Mouse (Mus musculus): ENCODE measurements around the gene Cyp4f39. TPM values are rescaled to one million over a fixed set of nuclear protein-coding genes. Genes with fewer than 3 reads are reported as not detected.
A peak's percentile ranks its signal among the peaks of the same experiment; 100 is the strongest.

The Cyp4f39 gene
- total and polyA plus RNA-seq, 3 experiments: 0.64 to 0.70 (median 0.64) TPM

DNA sequence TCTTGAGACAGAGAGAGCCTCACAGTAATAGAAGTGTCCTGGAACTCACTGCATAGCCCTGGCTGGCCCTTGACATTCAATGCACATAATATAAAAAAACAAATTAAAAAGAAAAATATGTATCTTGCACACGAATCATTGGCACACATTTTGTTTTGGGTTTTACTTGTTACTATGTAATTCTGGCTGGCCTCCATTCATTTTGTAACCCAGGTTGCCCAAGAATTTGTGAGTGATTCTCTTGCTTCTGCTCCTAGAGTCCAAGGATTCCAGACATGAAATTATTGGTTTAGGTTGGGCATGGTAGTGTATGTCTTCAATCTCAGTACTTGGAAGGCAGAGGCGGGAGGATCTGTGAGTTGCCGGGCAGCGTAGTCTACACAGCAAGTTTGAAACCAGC lies 15.4 kb upstream of the Cyp4f39 start:
- Histone ChIP-seq H3K27ac (ENCODE audit: insufficient read depth, low read depth) (no peak overlapping the region), H3K36me3 (replicated peaks in 1 of 2; ENCODE audit: control insufficient read depth in 1 of 2, insufficient read depth in 1 of 2, low read length in 1 of 2) (no peaks in the 10 kb centered on the region), H3K9ac (ENCODE audit: insufficient read depth, low read depth) (no peak overlapping the region), H3K4me2 (ENCODE audit: insufficient read depth, low read depth, poor library complexity, severe bottlenecking) (no peak overlapping the region), H3K9me3 (replicated peaks; ENCODE audit: low read length) (no peaks in the 10 kb centered on the region), H3K4me3 (replicated peaks in 1 of 3; ENCODE audit: low read depth in 2 of 3, low read length in 2 of 3, poor library complexity in 1 of 3) (no peak overlapping the region), H3K79me2 (replicated peaks; ENCODE audit: control insufficient read depth, extremely low read depth, insufficient read depth, poor library complexity, severe bottlenecking) (no peaks in the 10 kb centered on the region), H3K4me1 (ENCODE audit: control insufficient read depth in 1 of 2, insufficient read depth in 2 of 2) (no peaks in the 10 kb centered on the region), H3K27me3 (replicated peaks) (no peaks in the 10 kb centered on the region)
- TF ChIP-seq MXI1 (IDR thresholded peaks at IDR 0.05; ENCODE audit: low read depth, low read length) (no peak), RCOR1 (conservative IDR thresholded peaks at IDR 0.05; ENCODE audit: low read depth, low read length) (no peak), EP300 (IDR thresholded peaks at IDR 0.05; ENCODE audit: low read length) (no peak), ETS1 (conservative IDR thresholded peaks at IDR 0.05; ENCODE audit: low read depth, low read length) (no peak), BHLHE40 (IDR thresholded peaks at IDR 0.05; ENCODE audit: low read depth, low read length) (no peak), ZMIZ1 (IDR thresholded peaks at IDR 0.05; ENCODE audit: low read depth, low read length) (no peak), MEF2A (IDR thresholded peaks at IDR 0.05; ENCODE audit: borderline replicate concordance, low read depth, low read length) (no peak), IRF4 (IDR thresholded peaks at IDR 0.05; ENCODE audit: low read depth, low read length) (no peak), JUN (IDR thresholded peaks at IDR 0.05; ENCODE audit: insufficient read depth, low read depth, low read length) (no peak), SMC3 (IDR thresholded peaks at IDR 0.05; ENCODE audit: low read depth, low read length) (no peak), TBP (conservative IDR thresholded peaks at IDR 0.05; ENCODE audit: low read depth, low read length) (no peak), NELFE (IDR thresholded peaks at IDR 0.05; ENCODE audit: low read depth, low read length) (no peak), E2F4 (IDR thresholded peaks at IDR 0.05; ENCODE audit: insufficient replicate concordance, low read depth, low read length) (no peak), USF1 (IDR thresholded peaks at IDR 0.05; ENCODE audit: low read depth, low read length) (no peak), CHD1 (IDR thresholded peaks at IDR 0.05; ENCODE audit: low read depth, low read length) (no peak)
- in situ Hi-C loops (cut with MboI; ENCODE audit: low pct_ligation_motif_present, low pct_unique_long_range_greater_than_20kb, low sequenced_read_pairs): loop anchor here (5.0 kb wide), 1 partner anchor 95 kb away; no protein-coding TSS in a partner anchor
- DNase-seq (ENCODE audit: extremely low read depth): no peak
- dilution Hi-C loops (cut with MboI; ENCODE audit: extremely low pct_ligation_motif_present, extremely low pct_unique_long_range_greater_than_20kb, low sequenced_read_pairs): no loop called here

DNA sequence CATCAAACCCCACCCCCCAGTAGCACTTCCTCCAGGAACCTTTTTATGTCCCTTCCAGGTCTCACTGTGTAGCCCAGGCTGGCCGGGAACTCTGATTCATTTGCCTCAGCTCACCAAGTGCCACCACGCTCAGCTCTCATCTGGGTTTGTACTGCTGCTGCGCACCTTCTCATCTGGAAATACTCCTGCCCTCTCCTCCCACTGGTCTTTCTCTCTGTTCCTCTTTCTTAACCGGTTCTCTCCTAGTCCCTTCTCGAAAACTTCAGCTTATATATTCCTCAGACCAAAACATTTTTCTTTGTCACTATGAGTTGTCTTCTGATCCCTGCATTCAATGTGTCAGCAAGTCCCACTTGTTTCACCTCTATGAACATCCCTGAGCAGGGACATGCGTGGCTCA lies 9.3 kb upstream of the Cyp4f39 start:
- TF ChIP-seq JUN (IDR thresholded peaks at IDR 0.05; ENCODE audit: insufficient read depth, low read depth, low read length) (no peak), RAD21 (IDR thresholded peaks at IDR 0.05; ENCODE audit: low read depth, low read length) (no peak), ZC3H11A (IDR thresholded peaks at IDR 0.05; ENCODE audit: low read depth, low read length) (no peak), POLR2AphosphoS2 (IDR thresholded peaks at IDR 0.05; ENCODE audit: low read depth, low read length) (no peak), SIN3A (IDR thresholded peaks at IDR 0.05; ENCODE audit: low read length) (no peak), MAFK (IDR thresholded peaks at IDR 0.05; ENCODE audit: insufficient replicate concordance, low read length) (no peak), NRF1 (IDR thresholded peaks at IDR 0.05; ENCODE audit: low read depth, low read length) (peak; percentile 69), KAT2A (IDR thresholded peaks at IDR 0.05; ENCODE audit: insufficient replicate concordance, low read length) (no peak), GABPA (IDR thresholded peaks at IDR 0.05; ENCODE audit: insufficient replicate concordance, low read depth, low read length) (no peak), SMC3 (IDR thresholded peaks at IDR 0.05; ENCODE audit: low read depth, low read length) (no peak), ELF1 (IDR thresholded peaks at IDR 0.05; ENCODE audit: low read depth, low read length) (no peak), ZMIZ1 (IDR thresholded peaks at IDR 0.05; ENCODE audit: low read depth, low read length) (no peak), MAZ (IDR thresholded peaks at IDR 0.05; ENCODE audit: low read depth, low read length) (no peak), MAX (IDR thresholded peaks at IDR 0.05; ENCODE audit: low read length) (0 out of 2 replicates have a peak, but pooled peaks have one; percentile 26), USF1 (IDR thresholded peaks at IDR 0.05; ENCODE audit: low read depth, low read length) (no peak), IRF4 (IDR thresholded peaks at IDR 0.05; ENCODE audit: low read depth, low read length) (peak; percentile 76), BHLHE40 (IDR thresholded peaks at IDR 0.05; ENCODE audit: low read depth, low read length) (0 out of 2 replicates have a peak, but pooled peaks have one; percentile 10), CTCF (conservative IDR thresholded peaks at IDR 0.05 in 1 of 2, IDR thresholded peaks at IDR 0.05 in 1 of 2; ENCODE audit: low read depth in 2 of 2, low read length in 2 of 2) (no peak), ETS1 (conservative IDR thresholded peaks at IDR 0.05; ENCODE audit: low read depth, low read length) (no peak), JUND (conservative IDR thresholded peaks at IDR 0.05; ENCODE audit: low read depth, low read length) (0 out of 2 replicates have a peak, but pooled peaks have one; percentile 28), PAX5 (IDR thresholded peaks at IDR 0.05; ENCODE audit: low read length) (no peak), POLR2A (IDR thresholded peaks at IDR 0.05; ENCODE audit: low read depth, low read length) (no peak), E2F4 (IDR thresholded peaks at IDR 0.05; ENCODE audit: insufficient replicate concordance, low read depth, low read length) (no peak), EP300 (IDR thresholded peaks at IDR 0.05; ENCODE audit: low read length) (peak; percentile 66; the same call in 1 of the 2 replicates), CHD1 (IDR thresholded peaks at IDR 0.05; ENCODE audit: low read depth, low read length) (no peak), USF2 (conservative IDR thresholded peaks at IDR 0.05; ENCODE audit: low read depth, low read length) (no peak)
- dilution Hi-C loops (cut with MboI; ENCODE audit: extremely low pct_ligation_motif_present, extremely low pct_unique_long_range_greater_than_20kb, low sequenced_read_pairs) (no loop called here), in situ Hi-C loops (cut with MboI; ENCODE audit: low pct_ligation_motif_present, low pct_unique_long_range_greater_than_20kb, low sequenced_read_pairs) (loop anchor here (5.0 kb wide), 1 partner anchor 49 kb away; no protein-coding TSS in a partner anchor)
- DNase-seq (ENCODE audit: extremely low read depth): peak; percentile 53
- Histone ChIP-seq H3K4me2 (ENCODE audit: insufficient read depth, low read depth, poor library complexity, severe bottlenecking) (peak overlapping the region; percentile 26; the same call in 1 of the 2 replicates), H3K27ac (ENCODE audit: insufficient read depth, low read depth) (no peak overlapping the region), H3K4me1 (ENCODE audit: control insufficient read depth in 1 of 2, insufficient read depth in 2 of 2) (peaks cover 3 to 19% of the 10 kb centered on the region in 2 experiments; a peak in 2 of 4 replicates), H3K9ac (ENCODE audit: insufficient read depth, low read depth) (no peak overlapping the region), H3K79me2 (replicated peaks; ENCODE audit: control insufficient read depth, extremely low read depth, insufficient read depth, poor library complexity, severe bottlenecking) (no peaks in the 10 kb centered on the region), H3K27me3 (replicated peaks) (no peaks in the 10 kb centered on the region), H3K36me3 (replicated peaks in 1 of 2; ENCODE audit: control insufficient read depth in 1 of 2, insufficient read depth in 1 of 2, low read length in 1 of 2) (no peaks in the 10 kb centered on the region), H3K9me3 (replicated peaks; ENCODE audit: low read length) (no peaks in the 10 kb centered on the region), H3K4me3 (replicated peaks in 1 of 3; ENCODE audit: low read depth in 2 of 3, low read length in 2 of 3, poor library complexity in 1 of 3) (no peak overlapping the region)
